Mouse (Mus musculus) C2C12 (cell line): ENCODE data around the gene Psrc1. TPM values are rescaled to one million over a fixed set of nuclear protein-coding genes. Genes with fewer than 3 reads are reported as not detected.

Source experiments
- H3K27me3 ChIP-seq: one replicate; pipeline ENCODE4 v1.6.1; 2011; ENCODE audit not compliant: control insufficient read depth, insufficient read depth, insufficient read length
- H3K36me3 ChIP-seq: one replicate; pipeline ENCODE4 v1.6.1; 2011; ENCODE audit not compliant: control insufficient read depth, insufficient read depth
- H3K4me3 ChIP-seq: one replicate; pipeline ENCODE4 v1.5.1; 2011; ENCODE audit warnings: mild to moderate bottlenecking, control low read depth; ENCODE audit not compliant: poor library complexity, insufficient read depth, severe bottlenecking
- H3K79me2 ChIP-seq: one replicate; pipeline ENCODE4 v1.6.1; 2011; ENCODE audit not compliant: control insufficient read depth, insufficient read depth
- H3K79me3 ChIP-seq: one replicate; pipeline ENCODE4 v1.6.1; 2011; ENCODE audit warnings: low read depth, control low read depth
- H3ac ChIP-seq: one replicate; pipeline ENCODE3; 2011; ENCODE audit warnings: low read depth; ENCODE audit not compliant: control insufficient read depth, insufficient read length
- CEBPB ChIP-seq: IDR thresholded peaks from one replicate; pipeline ENCODE4 v1.6.1; 2011; ENCODE audit warnings: low read depth, mild to moderate bottlenecking, control low read depth, moderate library complexity
- CTCF ChIP-seq: IDR thresholded peaks from one replicate; pipeline ENCODE4 v1.5.1; 2011; ENCODE audit not compliant: control insufficient read depth, insufficient read depth, insufficient read length
- FOSL1 ChIP-seq: IDR thresholded peaks from one replicate; pipeline ENCODE4 v1.8.0; 2011; ENCODE audit warnings: mild to moderate bottlenecking, low read length; ENCODE audit not compliant: poor library complexity, insufficient read depth, severe bottlenecking
- MAX ChIP-seq: IDR thresholded peaks from one replicate; pipeline ENCODE4 v1.6.1; 2011; ENCODE audit warnings: mild to moderate bottlenecking, control low read depth
- MYOD1 ChIP-seq: IDR thresholded peaks from one replicate; pipeline ENCODE4 v1.6.1; 2011; ENCODE audit warnings: low read depth; ENCODE audit not compliant: control insufficient read depth, insufficient read length
- MYOG ChIP-seq: IDR thresholded peaks from one replicate; pipeline ENCODE4 v1.6.1; 2011; ENCODE audit not compliant: control insufficient read depth, insufficient read length; ENCODE audit errors: extremely low read depth
- USF1 ChIP-seq: IDR thresholded peaks from one replicate; pipeline ENCODE4 v1.6.1; 2011; ENCODE audit warnings: low read depth, mild to moderate bottlenecking, control low read depth, moderate library complexity
- polyA plus RNA-seq: library from polyadenylated mRNA; unstranded; fragments of >200 nt; fragmentation: generic; extraction: Trizol; gene quantifications from one replicate; pipeline ENCODE4 v1.2.1, GENCODE M21; 2012; ENCODE audit warnings: missing spikeins

The Psrc1 gene
- polyA plus RNA-seq, 1 experiment: 27.9 TPM

- TF ChIP-seq USF1 (no peak), CEBPB (no peak), FOSL1 (no peak), MYOD1 (no peak), MAX (no peak), CTCF (no peak), MYOG (no peak)
- Histone ChIP-seq H3K79me2 (no peaks in the 10 kb centered on the region), H3K4me3 (no peak within 1 kb of the TSS), H3ac (no peak within 1 kb of the TSS), H3K36me3 (no peaks in the 10 kb centered on the region), H3K79me3 (no peaks in the 10 kb centered on the region), H3K27me3 (peaks cover 66% of the 10 kb centered on the region)
Observed at GRCm38 (mm10) chr3:108364270-108364995, 19.2 kb upstream of the Psrc1 start, which contains the start of gene Mybphl. Mybphl (plus strand) TSS chr3:108364911.

- Histone ChIP-seq H3ac (no peak overlapping the region), H3K4me3 (no peak overlapping the region), H3K27me3 (peaks cover 51% of the 10 kb centered on the region), H3K79me2 (no peaks in the 10 kb centered on the region), H3K36me3 (no peaks in the 10 kb centered on the region), H3K79me3 (no peaks in the 10 kb centered on the region)
- TF ChIP-seq FOSL1: no peak
- TF ChIP-seq MYOD1: no peak
- no peak for TF ChIP-seq MYOG
- peak; percentile 36 for TF ChIP-seq USF1
- TF ChIP-seq CTCF: no peak
- no peak for TF ChIP-seq MAX
- no peak for TF ChIP-seq CEBPB
Observed at GRCm38 (mm10) chr3:108367173-108367572, 16.5 kb upstream of the Psrc1 start.

GRCm38 (mm10) chr3:108367828-108368227 is 15.8 kb upstream of the Psrc1 start:
- no peak overlapping the region for H3ac ChIP-seq
- no peaks in the 10 kb centered on the region for H3K36me3 ChIP-seq
- H3K27me3 ChIP-seq: peaks cover 58% of the 10 kb centered on the region
- TF ChIP-seq CEBPB: no peak
- TF ChIP-seq CTCF: no peak
- TF ChIP-seq MYOD1: no peak
- no peak for TF ChIP-seq FOSL1
- no peak for TF ChIP-seq MAX
- no peak for TF ChIP-seq USF1
- no peak for TF ChIP-seq MYOG
- H3K79me3 ChIP-seq: no peaks in the 10 kb centered on the region
- no peak overlapping the region for H3K4me3 ChIP-seq
- no peaks in the 10 kb centered on the region for H3K79me2 ChIP-seq

- TF ChIP-seq CEBPB (no peak), CTCF (no peak), MYOD1 (no peak), MYOG (no peak)
- Histone ChIP-seq H3K79me2 (no peaks in the 10 kb centered on the region), H3ac (no peak overlapping the region), H3K4me3 (no peak overlapping the region), H3K79me3 (no peaks in the 10 kb centered on the region), H3K36me3 (no peaks in the 10 kb centered on the region), H3K27me3 (peaks cover 63% of the 10 kb centered on the region)
Observed at GRCm38 (mm10) chr3:108368721-108369120, 14.9 kb upstream of the Psrc1 start.

GRCm38 (mm10) chr3:108372274-108372673 is 11.4 kb upstream of the Psrc1 start:
- Histone ChIP-seq H3ac (no peak overlapping the region), H3K79me3 (no peaks in the 10 kb centered on the region), H3K79me2 (no peaks in the 10 kb centered on the region), H3K27me3 (peaks cover 62% of the 10 kb centered on the region), H3K4me3 (no peak overlapping the region), H3K36me3 (no peaks in the 10 kb centered on the region)
- TF ChIP-seq USF1 (no peak), CTCF (no peak), FOSL1 (no peak), MYOG (no peak), MYOD1 (no peak), MAX (no peak), CEBPB (no peak)
